Mouse (Mus musculus) heart, embryonic 11.5 days (tissue): Measurements from ENCODE around the gene Creg2. TPM values are rescaled to one million over a fixed set of nuclear protein-coding genes. Genes with fewer than 3 reads are reported as not detected.
A peak's percentile ranks its signal among the peaks of the same experiment; 100 is the strongest.

Experiments
- ATAC-seq: fragments of 200-750 bp; cut with Nextera tagmentation; replicated peaks from 2 replicates; pipeline ENCODE4 v1.8.0; 2017; ENCODE audit warnings: moderate library complexity; ENCODE audit not compliant: insufficient number of reproducible peaks, low FRiP score, low TSS enrichment
- H3K27ac ChIP-seq: fragments of 300-500 bp; sonication (generic); 2 replicates; pipeline ENCODE4 v1.5.1; 2014; ENCODE audit warnings: mild to moderate bottlenecking, low read depth, low read length
- H3K27me3 ChIP-seq: fragments of 300-500 bp; sonication (generic); 2 replicates; pipeline ENCODE4 v1.6.1; 2014; ENCODE audit warnings: mild to moderate bottlenecking, low read length, mixed read lengths; ENCODE audit not compliant: control insufficient read depth, insufficient read depth
- H3K36me3 ChIP-seq: fragments of 300-500 bp; sonication (generic); 2 replicates; pipeline ENCODE4 v1.6.1; 2014; ENCODE audit warnings: mild to moderate bottlenecking, low read length, moderate library complexity, mixed read lengths; ENCODE audit not compliant: control insufficient read depth, insufficient read depth
- H3K4me1 ChIP-seq: fragments of 300-500 bp; sonication (generic); 2 replicates; pipeline ENCODE4 v1.6.1; 2014; ENCODE audit warnings: low read length; ENCODE audit not compliant: control insufficient read depth, insufficient read depth
- H3K4me2 ChIP-seq: fragments of 300-500 bp; sonication (generic); 2 replicates; pipeline ENCODE4 v1.6.1; 2014; ENCODE audit warnings: mild to moderate bottlenecking, moderate library complexity
- H3K4me3 ChIP-seq: fragments of 300-500 bp; sonication (generic); 2 replicates; pipeline ENCODE4 v1.5.1; 2014; ENCODE audit warnings: low read depth, low read length
- H3K9ac ChIP-seq: fragments of 300-500 bp; sonication (generic); 2 replicates; pipeline ENCODE4 v1.6.1; 2014; ENCODE audit warnings: mild to moderate bottlenecking, low read depth, low read length, moderate library complexity
- H3K9me3 ChIP-seq: fragments of 300-500 bp; sonication (generic); replicated peaks from 2 replicates; pipeline ENCODE4 v1.6.1; 2016; ENCODE audit warnings: low read length; ENCODE audit not compliant: control insufficient read depth
- whole genome bisulfite sequencing: fragments of 180-500 bp; shearing (Covaris S2); extraction: QIAGEN DNeasy Blood & Tissue Kit; methylation state at CpG from one replicate; pipeline ENCODE4 v1.1.7; 2014; ENCODE audit not compliant: insufficient replicate concordance; 5-methylcytosine and 5-hydroxymethylcytosine counted together
- polyA plus RNA-seq: library from polyadenylated mRNA; unstranded; fragments of >200 nt; fragmentation: Nextera tagmentation; extraction: Ambion mirVana; gene quantifications from 2 replicates; pipeline ENCODE4 v1.2.1, GENCODE M21; 2014

Gene Creg2
- polyA plus RNA-seq, 1 experiment from 2014 or later, result 0.03 TPM

- WGBS, result 0% methylated on average over 1 of the region's 1 CpGs
- Histone ChIP-seq H3K4me3 (no peak overlapping the region), H3K9me3 (no peaks in the 10 kb centered on the region), H3K27me3 (no peaks in the 10 kb centered on the region), H3K36me3 (no peaks in the 10 kb centered on the region), H3K9ac (no peak overlapping the region), H3K4me2 (no peak overlapping the region), H3K4me1 (peaks cover 20% of the 10 kb centered on the region), H3K27ac (no peak overlapping the region)
- ATAC-seq, result no peak
These were observed 34.6 kb upstream of the Creg2 start for GRCm38 (mm10) chr1:39685841-39686240.

GRCm38 (mm10) chr1:39681638-39682037 lies 30.4 kb upstream of the Creg2 start:
- WGBS, result 92% methylated on average over 5 of the region's 5 CpGs
- no peak for ATAC-seq
- no peak overlapping the region for H3K9ac ChIP-seq
- H3K4me2 ChIP-seq, result no peak overlapping the region
- H3K27ac ChIP-seq, result no peak overlapping the region
- no peaks in the 10 kb centered on the region for H3K9me3 ChIP-seq
- H3K36me3 ChIP-seq, result no peaks in the 10 kb centered on the region
- no peak overlapping the region for H3K4me3 ChIP-seq
- H3K27me3 ChIP-seq, result no peaks in the 10 kb centered on the region
- H3K4me1 ChIP-seq, result 0 out of 2 replicates have a peak, but pooled peaks cover 3% of the 10 kb centered on the region

GRCm38 (mm10) chr1:39680546-39680945 lies 29.3 kb upstream of the Creg2 start:
- no peaks in the 10 kb centered on the region for H3K9me3 ChIP-seq
- H3K36me3 ChIP-seq, result no peaks in the 10 kb centered on the region
- ATAC-seq, result no peak
- H3K4me2 ChIP-seq, result no peak overlapping the region
- no peak overlapping the region for H3K4me3 ChIP-seq
- H3K4me1 ChIP-seq, result no peaks in the 10 kb centered on the region
- H3K27ac ChIP-seq, result no peak overlapping the region
- no peak overlapping the region for H3K9ac ChIP-seq
- 65% methylated on average over 6 of the region's 6 CpGs for WGBS
- H3K27me3 ChIP-seq, result no peaks in the 10 kb centered on the region

- Histone ChIP-seq H3K9me3 (no peaks in the 10 kb centered on the region), H3K4me1 (no peaks in the 10 kb centered on the region), H3K36me3 (no peaks in the 10 kb centered on the region), H3K4me2 (no peak overlapping the region), H3K9ac (no peak overlapping the region), H3K27ac (no peak overlapping the region), H3K4me3 (no peak overlapping the region), H3K27me3 (no peaks in the 10 kb centered on the region)
- no peak for ATAC-seq
- 70% methylated on average over 8 of the region's 8 CpGs for WGBS
These were observed 27.6 kb upstream of the Creg2 start for GRCm38 (mm10) chr1:39678883-39679282.

GRCm38 (mm10) chr1:39676221-39676876 lies 25.1 kb upstream of the Creg2 start:
- 84% methylated on average over 5 of the region's 5 CpGs for WGBS
- Histone ChIP-seq H3K4me2 (no peak overlapping the region), H3K27me3 (no peaks in the 10 kb centered on the region), H3K4me3 (no peak overlapping the region), H3K36me3 (no peaks in the 10 kb centered on the region), H3K9me3 (no peaks in the 10 kb centered on the region), H3K4me1 (no peaks in the 10 kb centered on the region), H3K27ac (no peak overlapping the region), H3K9ac (no peak overlapping the region)
- no peak for ATAC-seq

- no peaks in the 10 kb centered on the region for H3K36me3 ChIP-seq
- ATAC-seq, result no peak
- no peak overlapping the region for H3K4me2 ChIP-seq
- H3K9me3 ChIP-seq, result peaks cover 3% of the 10 kb centered on the region; the same call in 1 of the 2 replicates
- WGBS, result 72% methylated on average over 9 of the region's 9 CpGs
- H3K9ac ChIP-seq, result no peak overlapping the region
- H3K4me1 ChIP-seq, result no peaks in the 10 kb centered on the region
- H3K27me3 ChIP-seq, result no peaks in the 10 kb centered on the region
- no peak overlapping the region for H3K4me3 ChIP-seq
- H3K27ac ChIP-seq, result peak overlapping the region; percentile 15; the same call in 1 of the 2 replicates
These were observed 21.3 kb upstream of the Creg2 start for GRCm38 (mm10) chr1:39672362-39673105.

GRCm38 (mm10) chr1:39670211-39670935 lies 19.1 kb upstream of the Creg2 start:
- H3K9ac ChIP-seq, result no peak overlapping the region
- 80% methylated on average over 17 of the region's 17 CpGs for whole genome bisulfite sequencing
- no peak overlapping the region for H3K27ac ChIP-seq
- 0 out of 2 replicates have a peak, but pooled peaks cover 2% of the 10 kb centered on the region for H3K27me3 ChIP-seq
- no peak overlapping the region for H3K4me2 ChIP-seq
- H3K4me1 ChIP-seq, result no peaks in the 10 kb centered on the region
- no peaks in the 10 kb centered on the region for H3K36me3 ChIP-seq
- peaks cover 3% of the 10 kb centered on the region; the same call in 1 of the 2 replicates for H3K9me3 ChIP-seq
- ATAC-seq, result no peak
- H3K4me3 ChIP-seq, result no peak overlapping the region

GRCm38 (mm10) chr1:39666751-39667252 lies 15.5 kb upstream of the Creg2 start:
- Histone ChIP-seq H3K4me3 (no peak overlapping the region), H3K9ac (no peak overlapping the region), H3K4me2 (no peak overlapping the region), H3K27me3 (0 out of 2 replicates have a peak, but pooled peaks cover 2% of the 10 kb centered on the region), H3K9me3 (peaks cover 3% of the 10 kb centered on the region; the same call in 1 of the 2 replicates), H3K4me1 (no peaks in the 10 kb centered on the region), H3K36me3 (no peaks in the 10 kb centered on the region), H3K27ac (no peak overlapping the region)
- WGBS, result 83% methylated on average over 12 of the region's 12 CpGs
- no peak for ATAC-seq
